Mouse (Mus musculus) ES-Bruce4 (cell line): Measurements from ENCODE around the gene Rad54l2. TPM values are rescaled to one million over a fixed set of nuclear protein-coding genes. Genes with fewer than 3 reads are reported as not detected.

Experiments
- H3K27ac ChIP-seq: 2 replicates; pipeline ENCODE4 v1.5.1; 2012; ENCODE audit warnings: low read length, inconsistent platforms; ENCODE audit not compliant: insufficient read depth
- H3K27me3 ChIP-seq: 2 replicates; pipeline ENCODE4 v1.6.1; 2012; ENCODE audit warnings: mild to moderate bottlenecking, low read length, inconsistent platforms; ENCODE audit not compliant: control insufficient read depth, poor library complexity, insufficient read depth, severe bottlenecking
- H3K36me3 ChIP-seq: 2 replicates; pipeline ENCODE4 v1.6.1; 2012; ENCODE audit warnings: inconsistent platforms, mild to moderate bottlenecking, low read length, moderate library complexity; ENCODE audit not compliant: control insufficient read depth, poor library complexity, insufficient read depth, severe bottlenecking
- H3K4me1 ChIP-seq: one replicate; pipeline ENCODE4 v1.8.1; 2011; ENCODE audit warnings: low read length; ENCODE audit not compliant: control insufficient read depth, insufficient read depth
- H3K4me3 ChIP-seq: 2 replicates; pipeline ENCODE4 v1.5.1; 2011; ENCODE audit warnings: low read depth, mild to moderate bottlenecking, low read length
- H3K9ac ChIP-seq: 2 replicates; pipeline ENCODE4 v1.6.1; 2012; ENCODE audit warnings: low read depth, mild to moderate bottlenecking, inconsistent platforms; ENCODE audit not compliant: poor library complexity, severe bottlenecking
- H3K9me3 ChIP-seq: replicated peaks from 2 replicates; pipeline ENCODE4 v1.6.1; 2012; ENCODE audit warnings: mild to moderate bottlenecking, low read length, inconsistent platforms; ENCODE audit not compliant: control insufficient read depth, poor library complexity, insufficient read depth, severe bottlenecking
- CTCF ChIP-seq: IDR thresholded peaks from one replicate; pipeline ENCODE4 v1.8.1; 2011; ENCODE audit warnings: low read depth, low read length
- EP300 ChIP-seq: IDR thresholded peaks from 2 replicates; pipeline ENCODE4 v1.6.1; 2011; ENCODE audit warnings: low read depth, low read length; ENCODE audit not compliant: insufficient read depth
- POLR2A ChIP-seq: IDR thresholded peaks from one replicate; pipeline ENCODE4 v1.8.1; 2011; ENCODE audit warnings: low read length; ENCODE audit not compliant: insufficient read depth
- polyA plus RNA-seq: library from polyadenylated mRNA; stranded (reverse); fragments of >200 nt; gene quantifications from 2 replicates; pipeline ENCODE4 v1.2.4, GENCODE M21; 2011; ENCODE audit warnings: low read depth; ENCODE audit not compliant: missing spikeins, insufficient read depth, insufficient read length

Rad54l2 gene
- polyA plus RNA-seq, 1 experiment = 34.6 TPM

DNA sequence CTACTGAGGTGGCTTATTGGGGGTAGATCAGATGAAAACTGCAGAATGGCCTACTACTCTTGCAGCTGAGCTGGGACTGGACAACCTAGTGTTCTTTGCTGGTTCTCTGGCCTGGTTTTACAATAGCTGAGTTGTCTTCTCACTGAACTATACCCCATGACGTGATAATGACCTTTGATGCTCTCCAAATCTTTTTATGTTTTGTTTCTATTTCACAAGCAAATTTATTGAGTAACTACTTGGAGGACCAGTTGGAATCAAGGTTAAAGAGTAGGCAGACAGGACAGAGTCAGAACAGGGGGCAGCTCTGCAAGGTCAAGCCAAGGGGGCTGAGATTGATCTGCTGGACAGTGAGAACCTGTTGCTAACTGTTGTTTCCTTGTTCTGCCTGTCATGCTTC, 64.1 kb downstream of the Rad54l2 start:
- Histone ChIP-seq H3K9ac (no peak overlapping the region), H3K4me3 (no peak overlapping the region), H3K4me1 (no peaks in the 10 kb centered on the region), H3K9me3 (no peaks in the 10 kb centered on the region), H3K36me3 (peaks cover 2% of the 10 kb centered on the region), H3K27me3 (no peaks in the 10 kb centered on the region), H3K27ac (no peak overlapping the region)
- TF ChIP-seq EP300 = no peak

DNA sequence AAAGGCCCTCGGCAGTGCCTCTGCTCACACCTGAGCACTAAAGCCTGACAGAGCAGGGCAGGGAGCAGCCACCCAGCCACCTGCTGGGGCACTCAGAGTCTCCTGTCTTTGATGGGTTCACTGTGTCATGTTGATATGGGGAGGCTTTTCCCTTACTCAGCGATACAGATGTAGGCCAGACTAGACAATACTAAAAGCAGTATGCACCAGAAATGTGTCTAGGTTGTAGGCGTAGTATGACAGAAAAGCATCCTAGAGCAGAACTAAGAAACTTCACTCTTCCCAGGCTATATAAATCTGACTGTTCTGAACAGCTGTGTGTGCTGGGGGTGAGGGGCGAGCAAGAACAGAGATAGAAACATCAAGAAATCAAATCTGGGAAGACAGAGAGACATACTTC, 72.3 kb downstream of the Rad54l2 start:
- no peak for TF ChIP-seq CTCF
- TF ChIP-seq EP300 = no peak
- TF ChIP-seq POLR2A = no peak
- Histone ChIP-seq H3K27ac (no peak overlapping the region), H3K4me1 (no peaks in the 10 kb centered on the region), H3K9ac (no peak overlapping the region), H3K9me3 (no peaks in the 10 kb centered on the region), H3K36me3 (peaks cover 31% of the 10 kb centered on the region), H3K4me3 (no peak overlapping the region), H3K27me3 (no peaks in the 10 kb centered on the region)

DNA sequence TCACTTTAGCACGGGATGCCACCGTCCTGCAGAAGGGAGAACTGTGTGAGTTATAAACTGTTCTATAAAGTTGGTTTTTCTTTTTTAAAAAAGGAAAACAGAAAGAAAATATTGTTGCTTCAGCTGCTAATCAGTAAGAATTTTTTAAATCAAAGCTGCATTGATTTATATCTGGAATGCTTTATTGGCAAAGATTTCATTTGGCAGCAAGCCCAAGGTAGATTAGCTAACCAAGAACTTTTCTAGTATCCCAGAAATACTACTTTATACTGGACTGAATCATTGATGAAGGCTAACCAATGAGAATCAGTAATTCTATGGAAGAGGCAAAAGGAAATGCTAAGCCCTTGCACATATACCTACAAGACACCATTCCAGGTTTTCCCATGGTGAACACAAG, 72.8 kb downstream of the Rad54l2 start:
- Histone ChIP-seq H3K36me3 (peaks cover 33% of the 10 kb centered on the region), H3K9ac (no peak overlapping the region), H3K4me1 (no peaks in the 10 kb centered on the region), H3K9me3 (no peaks in the 10 kb centered on the region), H3K27me3 (no peaks in the 10 kb centered on the region), H3K4me3 (no peak overlapping the region), H3K27ac (no peak overlapping the region)
- TF ChIP-seq EP300 (no peak), CTCF (no peak), POLR2A (no peak)

- Histone ChIP-seq H3K36me3 (peaks cover 36% of the 10 kb centered on the region), H3K9ac (no peak overlapping the region), H3K27ac (no peak overlapping the region), H3K9me3 (no peaks in the 10 kb centered on the region), H3K4me1 (no peaks in the 10 kb centered on the region), H3K27me3 (no peaks in the 10 kb centered on the region), H3K4me3 (no peak overlapping the region)
- TF ChIP-seq POLR2A (no peak), CTCF (no peak), EP300 (no peak)
Measured at GRCm38 (mm10) chr9:106712470-106712869, 76.5 kb downstream of the Rad54l2 start.

GRCm38 (mm10) chr9:106692973-106693481, 96.0 kb downstream of the Rad54l2 start:
- no peaks in the 10 kb centered on the region for H3K9me3 ChIP-seq
- H3K9ac ChIP-seq = no peak overlapping the region
- no peaks in the 10 kb centered on the region for H3K4me1 ChIP-seq
- H3K27me3 ChIP-seq = no peaks in the 10 kb centered on the region
- no peak overlapping the region for H3K27ac ChIP-seq
- TF ChIP-seq POLR2A = no peak
- TF ChIP-seq EP300 = no peak
- no peak for TF ChIP-seq CTCF
- H3K36me3 ChIP-seq = peaks cover 8% of the 10 kb centered on the region; the same call in 1 of the 2 replicates
- H3K4me3 ChIP-seq = no peak overlapping the region

GRCm38 (mm10) chr9:106688834-106689233, 100.2 kb downstream of the Rad54l2 start:
- H3K4me1 ChIP-seq = peaks cover 2% of the 10 kb centered on the region
- TF ChIP-seq CTCF (no peak), POLR2A (no peak), EP300 (no peak)

More at GRCm38 (mm10) chr9:106688834-106689233, 100.2 kb downstream of the Rad54l2 start:
- Histone ChIP-seq H3K9ac (no peak overlapping the region), H3K36me3 (no peaks in the 10 kb centered on the region), H3K27ac (no peak overlapping the region), H3K27me3 (no peaks in the 10 kb centered on the region), H3K4me3 (no peak overlapping the region), H3K9me3 (no peaks in the 10 kb centered on the region)
